Mouse (Mus musculus) hindbrain, embryonic 12.5 days (tissue): ENCODE data around the gene Tcirg1. TPM values are rescaled to one million over a fixed set of nuclear protein-coding genes. Genes with fewer than 3 reads are reported as not detected.

Experiments
- ATAC-seq: fragments of 200-750 bp; cut with Nextera tagmentation; 2 replicates; pipeline ENCODE4 v1.8.0; 2017; ENCODE audit warnings: moderate TSS enrichment; ENCODE audit not compliant: low FRiP score
- H3K27ac ChIP-seq: fragments of 300-500 bp; sonication (generic); 2 replicates; pipeline ENCODE4 v1.5.1; 2016; ENCODE audit warnings: mild to moderate bottlenecking
- H3K27me3 ChIP-seq: fragments of 300-500 bp; sonication (generic); 2 replicates; pipeline ENCODE4 v1.6.1; 2016; ENCODE audit warnings: mild to moderate bottlenecking
- H3K36me3 ChIP-seq: fragments of 300-500 bp; sonication (generic); 2 replicates; pipeline ENCODE4 v1.6.1; 2016; ENCODE audit warnings: mild to moderate bottlenecking
- H3K4me1 ChIP-seq: fragments of 300-500 bp; sonication (generic); 2 replicates; pipeline ENCODE4 v1.6.1; 2016
- H3K4me2 ChIP-seq: fragments of 300-500 bp; sonication (generic); replicated peaks from 2 replicates; pipeline ENCODE4 v1.6.1; 2016; ENCODE audit warnings: mild to moderate bottlenecking
- H3K4me3 ChIP-seq: fragments of 300-500 bp; sonication (generic); 2 replicates; pipeline ENCODE4 v1.5.1; 2016; ENCODE audit warnings: mild to moderate bottlenecking
- H3K9ac ChIP-seq: fragments of 300-500 bp; sonication (generic); 2 replicates; pipeline ENCODE4 v1.6.1; 2016; ENCODE audit warnings: mild to moderate bottlenecking, moderate library complexity
- H3K9me3 ChIP-seq: fragments of 300-500 bp; sonication (generic); replicated peaks from 2 replicates; pipeline ENCODE4 v1.6.1; 2016; ENCODE audit warnings: mild to moderate bottlenecking
- WGBS: fragments of 180-500 bp; shearing (Covaris S2); methylation state at CpG from one replicate; pipeline ENCODE4 v1.1.7; 2016; 5-methylcytosine and 5-hydroxymethylcytosine counted together
- polyA plus RNA-seq: library from polyadenylated mRNA; unstranded; fragments of >200 nt; fragmentation: Nextera tagmentation; extraction: Ambion mirVana; gene quantifications from 2 replicates; pipeline ENCODE4 v1.2.1, GENCODE M21; 2016

Gene Tcirg1
- polyA plus RNA-seq, 1 experiment from 2014 or later: 24.9 TPM

DNA sequence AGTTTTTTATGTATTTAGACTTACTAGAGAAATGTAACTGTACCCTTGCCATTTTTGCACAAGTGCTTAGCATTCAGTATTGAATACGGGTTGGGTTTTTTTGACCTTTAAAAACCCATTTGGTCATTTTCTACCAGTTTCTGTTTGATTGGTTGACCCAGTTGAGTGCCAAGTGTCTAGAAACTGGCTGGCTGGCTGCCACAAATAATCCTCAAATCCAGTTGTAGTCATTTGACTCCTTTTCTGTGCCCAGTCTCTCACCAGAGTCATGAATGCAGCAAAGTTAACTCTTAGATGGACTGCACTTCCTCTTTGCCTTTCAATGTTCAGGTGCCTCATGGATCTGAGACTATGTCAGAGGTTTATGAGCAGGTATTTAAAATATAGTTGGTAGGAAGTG, 53.0 kb downstream of the Tcirg1 start:
- no peak overlapping the region for H3K4me3 ChIP-seq
- WGBS: 80% methylated on average over 1 of the region's 1 CpGs
- no peaks in the 10 kb centered on the region for H3K36me3 ChIP-seq
- peak overlapping the region; percentile 15; the same call in 1 of the 2 replicates for H3K4me2 ChIP-seq
- H3K9ac ChIP-seq: no peak overlapping the region
- H3K27ac ChIP-seq: no peak overlapping the region
- peaks cover 31% of the 10 kb centered on the region for H3K4me1 ChIP-seq
- ATAC-seq: no peak
- no peaks in the 10 kb centered on the region for H3K9me3 ChIP-seq
- no peaks in the 10 kb centered on the region for H3K27me3 ChIP-seq

DNA sequence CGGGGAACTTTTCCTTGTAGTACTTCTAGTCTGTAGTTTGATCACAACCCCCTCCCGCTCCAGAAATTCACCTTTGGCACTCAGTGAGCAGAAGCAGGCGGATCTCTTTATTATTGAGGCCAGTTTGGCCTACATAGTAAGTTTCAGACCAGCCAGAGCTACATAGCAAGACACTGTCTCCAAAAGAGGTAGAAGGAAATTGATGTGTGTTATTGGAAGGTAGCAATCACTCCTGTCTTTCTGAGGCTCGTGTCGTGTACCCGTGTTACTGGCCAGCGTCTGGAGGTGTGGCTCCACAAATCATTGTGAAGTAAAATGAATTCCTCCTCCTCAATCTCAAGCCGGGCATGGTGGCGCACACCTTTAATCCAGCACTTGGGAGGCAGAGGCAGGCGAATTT, 53.8 kb downstream of the Tcirg1 start:
- H3K36me3 ChIP-seq: no peaks in the 10 kb centered on the region
- H3K9me3 ChIP-seq: no peaks in the 10 kb centered on the region
- 92% methylated on average over 10 of the region's 10 CpGs for WGBS
- no peak overlapping the region for H3K9ac ChIP-seq
- no peak for ATAC-seq
- H3K4me1 ChIP-seq: peaks cover 31% of the 10 kb centered on the region
- no peak overlapping the region for H3K27ac ChIP-seq
- peak overlapping the region; percentile 92 for H3K4me3 ChIP-seq
- peak overlapping the region; percentile 71 for H3K4me2 ChIP-seq
- no peaks in the 10 kb centered on the region for H3K27me3 ChIP-seq

DNA sequence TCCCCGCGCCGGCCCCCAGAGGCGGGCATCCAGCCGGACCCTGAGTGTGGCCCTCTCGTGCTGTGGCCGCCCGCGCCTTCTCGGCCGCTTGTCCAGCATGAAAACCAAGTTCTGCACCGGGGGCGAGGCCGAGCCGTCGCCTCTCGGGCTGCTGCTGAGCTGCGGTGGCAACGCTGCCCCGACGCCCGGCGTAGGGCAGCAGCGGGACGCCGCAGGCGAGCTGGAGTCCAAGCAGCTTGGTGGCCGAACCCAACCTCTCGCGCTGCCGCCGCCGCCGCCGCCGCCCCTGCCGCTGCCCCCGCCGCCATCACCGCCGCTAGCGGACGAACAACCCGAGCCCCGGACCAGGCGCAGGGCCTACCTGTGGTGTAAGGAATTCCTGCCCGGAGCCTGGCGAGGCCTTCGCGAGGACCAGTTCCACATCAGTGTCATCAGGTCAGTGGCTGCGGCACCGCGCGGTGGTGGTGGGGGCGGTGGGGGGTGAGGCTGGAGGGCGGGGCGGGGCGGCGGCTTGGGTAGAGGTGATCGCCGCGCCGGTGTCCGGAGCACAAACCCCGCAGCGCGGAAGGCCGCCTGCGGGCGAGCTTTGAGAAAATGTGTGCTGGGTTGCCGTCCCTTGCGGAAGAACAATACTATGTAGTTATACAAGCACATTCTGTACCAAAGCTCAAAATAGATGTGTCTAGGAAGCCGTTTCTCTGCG, 54.8 kb downstream of the Tcirg1 start:
- Histone ChIP-seq H3K27ac (peak overlapping the region; percentile 96), H3K9me3 (no peaks in the 10 kb centered on the region), H3K36me3 (no peaks in the 10 kb centered on the region), H3K4me1 (peaks cover 31% of the 10 kb centered on the region), H3K4me3 (peak overlapping the region; percentile 92), H3K9ac (peak overlapping the region; percentile 91), H3K27me3 (no peaks in the 10 kb centered on the region), H3K4me2 (peak overlapping the region; percentile 71)
- under 1% methylated on average over 74 of the region's 74 CpGs for WGBS
- peak; percentile 23 for ATAC-seq

DNA sequence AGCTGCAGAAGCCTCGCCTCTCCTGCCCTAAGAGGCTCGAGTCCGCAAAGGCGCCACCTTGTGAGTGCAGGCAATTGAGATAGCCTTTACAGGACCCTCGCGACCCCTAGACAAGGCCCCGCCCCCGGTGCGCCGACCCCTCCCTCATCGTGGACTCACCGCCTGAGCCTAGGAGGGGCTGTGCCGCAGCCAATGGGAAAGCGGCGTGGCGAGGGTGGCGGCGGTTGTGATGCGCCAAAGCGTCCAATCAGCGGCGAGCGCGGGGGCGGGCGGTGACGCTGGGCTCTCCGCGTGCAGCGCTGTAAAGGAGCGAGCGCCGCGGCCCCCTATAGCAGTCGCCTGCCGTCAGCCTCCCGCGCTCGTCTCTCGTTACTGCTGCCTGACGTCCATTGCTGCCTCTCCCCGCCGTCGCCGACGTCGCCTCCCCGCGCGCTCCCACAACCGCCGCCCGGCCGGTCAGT, 55.4 kb downstream of the Tcirg1 start, which contains the start of gene Chka:
TSS of gene Chka (plus strand) at position 272 of the 461 bp plus-strand sequence.
- H3K27me3 ChIP-seq: no peaks in the 10 kb centered on the region
- H3K4me2 ChIP-seq: peak within 1 kb of the TSS; percentile 71
- ATAC-seq: peak; percentile 99
- no peaks in the 10 kb centered on the region for H3K9me3 ChIP-seq
- peaks cover 31% of the 10 kb centered on the region for H3K4me1 ChIP-seq
- peak within 1 kb of the TSS; percentile 96 for H3K27ac ChIP-seq
- H3K4me3 ChIP-seq: peak within 1 kb of the TSS; percentile 92
- WGBS: 0% methylated on average over 37 of the region's 54 CpGs
- H3K9ac ChIP-seq: peak within 1 kb of the TSS; percentile 91
- H3K36me3 ChIP-seq: no peaks in the 10 kb centered on the region

DNA sequence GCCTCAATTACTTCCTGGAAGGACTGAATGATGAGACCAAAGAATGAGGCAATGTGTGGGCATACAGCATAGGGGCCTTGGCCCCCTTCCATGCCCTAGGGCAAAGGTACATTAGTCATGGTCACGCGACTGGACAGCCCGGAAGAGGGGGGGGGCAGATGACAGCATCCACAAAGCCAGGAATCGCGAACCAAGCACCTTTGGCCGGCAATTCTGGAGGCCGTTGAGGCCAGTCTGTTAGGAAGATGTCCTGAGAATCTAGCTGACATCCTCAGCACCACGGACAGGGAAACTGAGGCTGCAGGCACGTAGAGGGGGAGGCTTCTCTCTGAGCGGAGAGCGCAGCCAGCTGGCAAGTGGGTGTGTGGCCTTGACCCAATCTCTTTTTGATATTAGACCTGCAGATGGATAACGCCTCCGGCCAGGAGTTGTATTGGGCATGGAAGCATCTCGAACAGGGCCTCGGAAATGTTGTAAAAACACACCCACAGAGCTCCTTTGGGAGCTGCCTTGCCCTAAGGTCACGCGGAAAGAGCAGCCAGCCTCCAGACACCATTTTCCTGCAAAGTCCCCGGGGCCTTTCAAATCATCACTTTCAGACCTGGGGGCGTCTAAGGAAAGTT, 56.0 kb downstream of the Tcirg1 start:
- WGBS: 7% methylated on average over 19 of the region's 19 CpGs
- Histone ChIP-seq H3K4me3 (peak overlapping the region; percentile 92), H3K27me3 (no peaks in the 10 kb centered on the region), H3K9ac (peak overlapping the region; percentile 91), H3K27ac (peak overlapping the region; percentile 96), H3K4me2 (peak overlapping the region; percentile 71), H3K4me1 (peaks cover 31% of the 10 kb centered on the region), H3K9me3 (no peaks in the 10 kb centered on the region), H3K36me3 (no peaks in the 10 kb centered on the region)
- peak; percentile 55; the same call in 1 of the 2 replicates for ATAC-seq

DNA sequence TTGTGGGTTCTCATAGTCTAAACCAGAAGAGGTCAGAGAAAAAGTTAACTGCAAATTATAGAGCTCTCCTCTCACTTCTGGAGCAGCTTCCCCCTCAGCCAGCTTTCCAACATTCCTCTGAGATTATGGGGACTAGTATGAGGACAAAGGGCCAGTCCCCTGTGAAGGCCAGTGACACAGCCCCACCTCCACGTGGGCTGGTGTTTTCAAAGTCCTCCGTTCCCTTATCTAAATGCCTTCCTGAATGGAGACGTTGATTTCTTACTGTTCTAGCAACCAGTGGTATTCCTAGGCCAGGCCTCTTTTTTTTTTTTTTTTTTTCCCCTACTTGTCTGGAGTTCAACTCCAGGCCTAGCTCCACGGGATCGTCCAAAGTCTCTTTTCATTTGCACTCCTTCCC, 56.9 kb downstream of the Tcirg1 start:
- no peak overlapping the region for H3K4me2 ChIP-seq
- no peak for ATAC-seq
- H3K27ac ChIP-seq: no peak overlapping the region
- no peaks in the 10 kb centered on the region for H3K27me3 ChIP-seq
- H3K4me1 ChIP-seq: peaks cover 22% of the 10 kb centered on the region
- WGBS: 51% methylated on average over 5 of the region's 5 CpGs
- no peak overlapping the region for H3K9ac ChIP-seq
- no peaks in the 10 kb centered on the region for H3K36me3 ChIP-seq
- no peak overlapping the region for H3K4me3 ChIP-seq
- H3K9me3 ChIP-seq: no peaks in the 10 kb centered on the region

DNA sequence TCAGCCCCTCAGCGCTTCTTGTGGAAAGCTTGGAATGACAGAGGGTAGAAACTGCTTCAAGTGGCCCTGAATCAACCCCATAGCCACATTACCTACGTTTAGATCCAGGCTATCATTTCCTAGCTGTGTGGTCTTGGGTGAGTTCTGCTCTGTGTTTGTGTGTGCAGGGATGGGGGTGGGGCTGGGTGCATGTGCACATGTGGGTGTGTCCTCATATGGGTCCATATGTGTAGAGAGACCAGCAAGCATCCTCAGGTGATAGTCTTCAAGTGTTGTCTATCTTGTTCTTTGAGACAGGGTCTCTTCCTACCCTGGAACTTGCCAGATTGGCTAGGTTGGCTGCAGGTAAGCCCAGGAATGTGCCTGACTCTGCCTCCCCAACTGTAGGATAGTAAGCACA, 57.7 kb downstream of the Tcirg1 start:
- Histone ChIP-seq H3K27ac (no peak overlapping the region), H3K4me1 (peaks cover 17% of the 10 kb centered on the region), H3K9me3 (no peaks in the 10 kb centered on the region), H3K4me2 (no peak overlapping the region), H3K36me3 (no peaks in the 10 kb centered on the region), H3K27me3 (no peaks in the 10 kb centered on the region), H3K9ac (no peak overlapping the region), H3K4me3 (no peak overlapping the region)
- ATAC-seq: no peak
- WGBS: 90% methylated on average over 2 of the region's 2 CpGs

DNA sequence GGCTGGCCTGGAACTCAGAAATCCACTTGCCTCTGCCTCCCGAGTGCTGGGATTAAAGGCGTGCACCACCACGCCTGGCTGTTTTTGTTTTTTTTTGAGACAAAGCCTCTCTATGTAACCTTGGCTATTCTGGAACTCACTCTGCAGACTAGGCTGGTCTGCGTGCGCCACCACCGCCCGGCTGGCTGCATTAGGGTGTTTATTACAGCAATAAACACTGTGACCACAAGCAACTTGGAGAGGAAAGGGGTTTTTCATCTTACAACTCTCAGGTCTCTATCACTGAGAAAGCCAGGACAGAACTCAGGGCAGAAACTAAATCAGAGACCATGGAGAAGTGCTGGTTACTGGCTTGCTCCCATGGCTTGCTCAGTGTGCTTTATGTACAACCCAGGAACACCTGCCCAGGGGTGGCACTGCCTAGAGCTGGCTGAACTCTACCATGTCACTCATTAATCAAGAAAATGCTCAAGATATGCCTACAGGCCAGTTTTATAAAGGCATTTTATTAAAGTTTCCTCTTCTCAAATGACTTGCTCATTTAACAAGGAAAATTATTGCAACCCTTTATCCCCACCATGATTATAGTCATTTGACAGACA, 58.6 kb downstream of the Tcirg1 start:
- WGBS: 80% methylated on average over 7 of the region's 7 CpGs
- no peak overlapping the region for H3K4me2 ChIP-seq

DNA sequence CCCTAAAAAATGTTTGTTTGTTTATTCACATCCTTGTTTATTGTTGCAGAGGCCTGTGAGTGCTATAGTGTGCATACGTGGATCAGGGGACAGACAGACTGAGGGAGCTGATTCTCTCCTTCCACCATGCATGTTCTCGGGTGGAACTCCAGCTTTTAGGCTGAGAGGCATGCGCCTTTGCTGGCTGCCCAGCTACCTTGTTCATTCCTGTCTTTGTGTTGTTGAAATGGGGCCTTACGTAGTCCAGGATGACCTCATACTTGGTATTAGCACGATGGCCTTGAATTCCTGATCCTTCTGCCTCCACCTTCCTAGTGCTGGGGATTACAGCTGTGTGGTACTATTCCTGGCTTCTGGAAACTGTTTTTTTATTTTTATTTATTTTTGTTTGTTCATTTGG, 59.2 kb downstream of the Tcirg1 start:
- Histone ChIP-seq H3K27ac (no peak overlapping the region), H3K9me3 (no peaks in the 10 kb centered on the region), H3K4me2 (no peak overlapping the region), H3K36me3 (no peaks in the 10 kb centered on the region), H3K4me3 (no peak overlapping the region), H3K9ac (no peak overlapping the region), H3K4me1 (peaks cover 7% of the 10 kb centered on the region), H3K27me3 (no peaks in the 10 kb centered on the region)
- ATAC-seq: no peak
- WGBS: 88% methylated on average over 5 of the region's 5 CpGs

More for the DNA sequence above, 58.6 kb downstream of the Tcirg1 start:
- H3K4me1 ChIP-seq: peaks cover 11% of the 10 kb centered on the region
- no peaks in the 10 kb centered on the region for H3K9me3 ChIP-seq
- H3K36me3 ChIP-seq: no peaks in the 10 kb centered on the region
- no peak for ATAC-seq
- H3K27me3 ChIP-seq: no peaks in the 10 kb centered on the region
- H3K9ac ChIP-seq: no peak overlapping the region
- H3K27ac ChIP-seq: no peak overlapping the region
- H3K4me3 ChIP-seq: no peak overlapping the region

DNA sequence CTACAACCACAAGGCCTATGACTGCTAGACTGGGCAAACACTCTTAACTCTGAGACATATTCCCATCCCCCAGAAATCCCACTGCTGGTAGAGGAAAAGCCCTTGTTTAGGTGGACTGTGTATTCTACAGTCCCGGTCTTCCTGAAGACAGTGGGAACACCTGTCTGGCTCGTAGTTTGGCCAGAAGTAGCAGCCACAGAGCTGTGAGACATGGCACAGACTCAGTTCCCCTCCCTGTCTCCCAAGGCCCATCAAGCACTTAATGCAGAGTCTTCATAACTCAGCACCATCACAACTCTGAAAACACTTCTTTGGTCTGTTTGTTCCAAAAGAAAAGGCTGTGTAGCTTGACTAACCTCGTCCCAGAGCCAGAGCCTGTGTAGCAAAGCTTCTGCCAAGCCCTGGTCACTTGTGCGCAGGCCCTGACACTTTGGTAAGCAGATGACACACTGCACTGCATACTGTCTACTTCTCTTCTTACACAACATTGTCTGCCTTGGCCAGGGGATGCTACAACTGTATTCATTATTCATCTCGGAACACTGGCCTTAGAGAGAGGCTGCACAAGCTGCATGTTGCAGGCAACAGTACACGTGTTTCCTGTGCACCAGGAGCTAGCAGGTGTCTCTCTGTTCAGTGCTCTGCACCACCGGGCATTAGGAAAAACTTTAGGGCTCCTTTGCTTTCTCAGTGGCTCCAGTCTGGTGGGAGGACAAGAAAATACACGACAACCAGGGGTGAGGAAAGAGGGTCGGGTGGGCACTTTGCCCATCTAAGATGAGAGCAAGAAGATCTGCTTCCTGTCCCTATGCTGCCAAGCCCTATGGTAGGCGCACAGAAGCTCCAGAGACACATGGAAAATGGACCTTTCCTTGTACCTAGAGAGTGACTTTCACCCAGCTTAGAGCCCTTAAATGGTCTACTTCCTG, 60.0 kb downstream of the Tcirg1 start:
- Histone ChIP-seq H3K27me3 (no peaks in the 10 kb centered on the region), H3K4me2 (no peak overlapping the region), H3K27ac (no peak overlapping the region), H3K36me3 (no peaks in the 10 kb centered on the region), H3K4me1 (peaks cover 7% of the 10 kb centered on the region), H3K4me3 (no peak overlapping the region), H3K9me3 (no peaks in the 10 kb centered on the region), H3K9ac (no peak overlapping the region)
- ATAC-seq: no peak
- 78% methylated on average over 10 of the region's 10 CpGs for WGBS
